Mouse (Mus musculus): ENCODE measurements around the gene Lrp6.

Gene Lrp6

DNA sequence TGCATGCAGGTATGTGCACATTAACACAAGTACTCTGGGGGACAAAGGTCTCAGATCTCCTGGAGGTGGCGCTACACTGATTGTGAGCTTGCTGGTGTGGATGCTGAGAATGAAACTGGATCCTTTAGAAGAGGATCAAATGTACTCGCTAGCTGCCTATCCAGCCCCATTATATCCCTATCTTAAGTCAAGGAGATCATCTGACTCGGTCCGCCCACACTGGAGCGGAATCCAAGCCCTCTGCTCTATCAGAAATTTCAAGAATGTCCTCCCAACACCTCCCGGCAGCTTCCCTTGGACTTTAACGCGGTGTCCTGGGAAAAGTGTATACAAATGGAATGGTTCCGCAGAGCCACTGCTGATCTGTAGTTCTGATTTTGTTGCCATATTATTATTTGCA lies 77.1 kb downstream of the Lrp6 start:
- DNase-seq = no peak

DNA sequence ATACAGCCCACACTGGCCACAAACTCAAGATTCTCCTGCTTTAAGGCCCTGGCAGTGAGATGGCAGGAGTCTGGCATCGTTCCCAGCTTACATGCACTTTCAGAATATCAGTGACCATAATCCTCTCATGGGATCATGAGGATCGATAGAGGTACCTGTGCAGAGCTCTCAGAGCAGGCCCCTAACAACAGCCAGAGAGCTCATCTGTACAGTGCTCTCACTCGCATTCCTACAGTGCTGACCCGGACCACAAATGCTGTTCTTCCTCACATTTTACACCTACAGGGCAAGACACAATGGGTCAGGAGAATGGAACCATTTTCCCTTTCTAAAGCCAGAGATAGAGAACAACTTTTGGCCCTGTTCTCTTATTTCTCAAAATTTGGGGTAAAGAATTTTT lies 77.6 kb downstream of the Lrp6 start:
- no peak for DNase-seq

DNA sequence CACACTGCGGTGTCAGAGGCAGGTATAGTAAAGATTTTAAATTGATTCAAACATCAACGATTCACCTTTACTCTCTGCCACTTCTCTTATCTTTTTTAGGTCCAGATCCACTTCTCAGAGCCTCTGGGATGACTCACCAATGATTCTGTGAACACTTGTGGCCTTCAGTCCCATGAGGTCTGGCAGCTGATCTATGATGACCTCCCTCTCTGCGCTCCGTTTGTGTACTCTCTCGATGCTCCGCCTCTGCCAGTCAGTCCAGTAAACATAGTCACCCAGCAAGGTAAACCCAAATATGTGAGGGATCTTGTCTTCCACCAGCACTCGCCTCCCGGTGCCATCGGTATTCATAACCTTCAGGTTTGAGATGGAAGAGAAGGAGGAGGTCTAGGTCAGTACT lies 80.4 kb downstream of the Lrp6 start:
- DNase-seq = no peak

DNA sequence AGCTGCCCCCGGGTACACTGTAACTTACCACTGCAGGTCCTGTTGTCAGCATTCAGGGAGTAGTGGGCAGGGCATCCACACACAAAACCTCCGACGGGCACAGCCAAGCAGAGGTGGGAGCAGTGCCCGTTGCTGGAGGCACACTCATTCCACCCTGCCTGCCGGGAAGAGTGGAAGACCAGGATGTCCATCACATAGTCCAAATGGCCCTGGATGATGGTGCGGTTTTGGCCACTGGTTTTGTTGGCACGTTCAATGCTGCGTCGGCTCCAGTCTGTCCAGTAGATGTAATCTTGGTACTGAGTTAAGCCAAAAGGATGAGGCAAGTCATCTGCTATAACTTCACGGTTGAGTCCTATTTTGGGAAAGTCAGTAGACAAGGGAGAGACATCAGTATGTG lies 87.3 kb downstream of the Lrp6 start:
- no peak for DNase-seq

DNA sequence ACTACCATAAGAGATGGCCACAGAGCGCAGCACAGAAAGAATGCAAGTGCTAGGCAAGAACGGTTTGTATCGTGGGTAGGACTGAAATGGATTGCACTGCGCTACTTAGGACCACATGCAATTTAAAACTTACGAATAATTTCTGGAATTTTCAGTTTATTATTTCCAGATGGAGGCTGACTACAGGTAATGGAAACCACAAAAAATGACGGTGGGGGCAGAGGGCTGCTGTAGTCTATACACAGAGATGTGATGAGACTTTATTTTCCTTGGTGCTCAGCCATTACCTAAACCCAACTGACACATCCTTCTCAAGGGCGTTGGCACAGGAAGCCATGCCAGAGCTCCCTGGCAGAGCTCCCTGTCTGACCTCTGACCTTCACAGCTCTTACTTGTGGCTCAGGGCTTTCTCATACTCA lies 93.6 kb downstream of the Lrp6 start:
- no peak for DNase-seq

DNA sequence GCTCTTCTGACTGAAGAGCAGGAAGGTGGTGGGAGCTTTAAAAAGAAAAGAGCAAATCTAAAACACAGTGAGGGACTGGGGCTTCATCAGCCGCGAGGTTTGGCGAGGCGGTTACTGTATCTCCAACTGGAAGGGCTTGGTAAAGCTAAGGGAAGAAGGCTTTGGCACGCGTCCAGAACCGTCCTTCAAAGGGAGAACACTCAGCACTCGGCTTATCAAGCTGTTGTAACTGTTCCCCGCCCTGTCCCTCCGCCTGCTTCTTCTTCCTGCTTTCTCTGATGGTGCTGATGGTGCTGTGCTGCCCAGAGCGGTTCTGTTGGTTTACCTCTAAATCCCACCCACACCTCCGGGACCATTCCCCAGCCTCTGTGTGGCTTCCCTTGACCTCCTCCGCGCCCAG lies 95.9 kb downstream of the Lrp6 start:
- peak in 1 of 2 experiments; percentile 21 for DNase-seq

DNA sequence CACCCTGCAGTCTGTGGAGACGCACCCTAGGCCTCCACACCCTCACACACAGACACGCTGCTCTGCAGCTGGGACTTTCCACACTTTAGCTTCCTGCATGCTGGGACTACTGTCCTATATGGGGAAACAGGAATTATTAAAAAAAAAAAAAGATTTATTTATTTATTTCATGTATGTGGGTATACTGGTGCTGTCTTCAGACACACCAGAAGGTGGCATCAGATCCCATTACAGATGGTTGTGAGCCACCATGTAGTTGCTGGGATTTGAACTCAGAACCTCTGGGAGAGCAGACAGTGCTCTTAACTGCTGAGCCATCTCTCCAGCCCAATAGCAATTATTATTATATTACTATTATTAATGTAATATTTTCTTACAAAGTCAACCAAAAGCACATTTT lies 97.5 kb downstream of the Lrp6 start:
- DNase-seq = no peak

DNA sequence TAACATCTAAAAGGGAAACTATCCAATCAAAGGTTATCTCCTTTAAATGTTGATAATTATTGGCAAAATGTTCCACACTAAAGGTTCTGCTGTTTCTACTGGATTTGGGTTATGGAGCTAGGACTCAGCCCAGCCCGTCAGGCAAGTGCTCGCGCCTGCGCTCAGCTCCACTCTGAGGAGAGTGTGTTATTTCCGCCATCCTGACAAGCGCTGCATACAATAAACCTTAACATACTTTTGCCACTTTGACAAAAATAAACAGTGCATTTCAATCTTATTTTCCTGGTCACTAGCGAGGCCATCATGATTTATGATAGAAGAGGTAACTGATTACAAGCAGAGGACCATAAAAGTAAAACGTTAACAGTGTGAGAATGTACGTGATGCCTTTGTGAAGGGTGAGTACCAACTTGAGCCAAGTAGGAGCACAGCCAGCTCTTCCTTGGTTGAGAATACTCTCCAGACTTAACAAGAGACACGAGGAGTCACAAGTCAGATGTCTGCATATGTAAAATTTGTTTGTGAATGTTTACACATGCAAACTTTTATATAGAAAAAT lies 100.0 kb downstream of the Lrp6 start:
- DNase-seq = no peak

DNA sequence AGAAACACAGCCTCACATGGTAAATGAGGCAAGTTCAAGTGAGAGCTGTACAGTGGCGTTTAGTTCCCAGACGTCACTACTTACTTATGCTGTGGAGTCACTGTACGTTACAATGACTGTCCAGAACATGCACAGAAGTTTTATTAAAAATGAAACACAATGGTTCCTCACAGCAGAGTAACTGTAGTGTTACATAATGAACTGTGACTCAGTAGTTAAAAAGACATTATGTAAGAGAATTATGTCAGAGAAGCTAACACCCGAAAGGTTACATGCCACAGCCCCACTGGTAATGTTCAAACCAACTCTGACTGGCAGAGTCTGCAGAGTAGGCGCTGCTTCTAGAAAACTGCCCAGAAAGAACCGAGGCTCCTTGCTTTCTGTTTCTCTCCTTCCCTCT lies 105.6 kb downstream of the Lrp6 start:
- DNase-seq = no peak

DNA sequence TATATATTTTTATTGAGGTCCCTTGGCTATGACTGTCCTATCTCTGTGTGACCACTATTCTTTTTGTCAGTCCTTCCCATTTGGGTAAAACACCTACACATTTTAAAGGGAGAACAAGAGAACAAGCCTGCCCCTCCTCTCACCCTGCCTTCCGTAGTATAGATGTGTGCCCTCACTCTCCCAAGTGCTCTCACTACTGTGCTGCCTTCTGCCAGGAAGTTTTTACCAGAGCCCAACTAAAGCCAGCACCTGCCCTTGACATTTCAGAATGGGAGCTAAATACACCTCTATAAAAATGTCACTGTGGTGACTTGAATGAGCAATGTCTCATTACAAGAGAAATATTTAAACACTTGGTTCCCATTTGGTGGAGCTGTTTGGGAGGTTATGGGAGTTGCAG lies 108.4 kb downstream of the Lrp6 start:
- DNase-seq = no peak

DNA sequence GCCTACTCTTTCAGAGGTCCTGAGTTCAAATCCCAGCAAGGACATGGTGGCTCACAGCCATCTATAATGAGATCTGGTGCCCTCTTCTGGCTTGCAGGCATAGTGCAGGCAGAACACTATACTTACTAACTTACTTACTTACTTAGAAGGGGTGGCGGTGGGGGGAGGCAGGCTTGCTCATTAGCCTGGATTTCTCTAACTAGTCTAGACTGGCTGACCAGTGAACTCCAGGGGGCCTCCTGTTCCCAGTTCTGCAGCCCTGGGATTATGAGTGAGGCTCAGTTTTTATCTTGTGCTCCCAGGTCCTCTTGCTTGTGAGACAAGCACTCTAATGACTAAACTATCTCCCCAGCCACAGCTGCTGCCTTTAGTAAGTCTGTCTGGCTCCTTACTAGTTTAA lies 112.7 kb downstream of the Lrp6 start:
- DNase-seq = no peak

DNA sequence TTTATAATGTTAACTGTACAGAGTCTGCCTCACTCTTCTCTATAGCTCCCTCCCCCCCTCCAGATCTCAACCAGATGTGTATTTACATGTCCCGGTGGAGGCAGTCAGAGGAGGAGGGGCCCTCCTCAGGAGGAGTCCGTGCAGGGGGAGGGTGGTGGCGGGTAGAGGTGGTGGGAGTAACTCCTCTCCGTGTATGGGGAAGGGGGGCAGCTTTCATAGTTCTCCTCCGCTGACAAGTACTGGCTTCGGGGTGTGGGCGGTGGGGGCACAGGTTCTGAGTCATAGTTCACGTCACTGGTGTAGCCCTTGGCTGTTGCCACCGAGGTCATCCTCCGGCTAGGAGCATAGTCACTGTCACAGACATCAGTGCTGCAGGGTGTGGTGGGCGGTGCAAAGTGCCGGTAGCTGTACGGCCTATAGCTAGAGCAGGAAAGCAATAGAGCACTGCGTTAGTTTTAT lies 116.1 kb downstream of the Lrp6 start:
- no peak for DNase-seq

DNA sequence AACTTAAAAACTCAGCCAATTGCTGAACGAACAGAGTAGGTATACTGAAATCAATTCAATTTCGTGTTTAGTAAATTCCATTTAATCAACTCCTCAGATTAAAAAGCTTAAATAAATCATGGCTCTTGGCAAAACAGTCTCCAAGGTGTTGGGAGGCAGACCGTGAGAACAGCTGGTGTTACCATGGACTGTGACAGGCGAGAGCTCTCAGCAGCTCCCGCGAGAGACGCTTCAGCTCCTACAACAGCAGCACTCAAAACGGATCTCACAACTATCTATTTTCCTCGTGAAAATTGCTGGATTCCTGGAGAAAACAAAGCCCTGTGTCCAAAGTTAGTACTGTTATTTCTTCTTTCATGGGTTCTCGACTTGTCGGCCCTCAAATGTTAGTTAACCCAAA lies 116.8 kb downstream of the Lrp6 start:
- DNase-seq = no peak

DNA sequence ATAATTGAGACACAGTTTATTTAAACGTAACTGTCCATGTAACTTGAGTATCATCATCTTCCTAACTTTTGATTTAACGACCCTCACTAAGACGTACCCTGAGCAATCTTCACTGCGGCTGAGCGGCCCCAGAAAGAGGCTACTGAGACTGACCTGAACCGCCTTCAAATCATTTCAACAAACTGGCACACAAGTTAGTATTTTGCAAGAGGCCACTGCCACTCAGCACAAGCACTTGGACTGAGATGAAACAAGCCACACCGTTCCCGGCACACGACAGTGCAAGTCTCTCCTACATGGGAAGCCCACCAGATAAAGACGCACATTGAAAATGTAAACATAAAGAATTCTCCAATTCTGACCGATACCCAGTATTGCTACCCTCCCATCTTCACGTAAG lies 118.3 kb downstream of the Lrp6 start:
- DNase-seq = no peak

DNA sequence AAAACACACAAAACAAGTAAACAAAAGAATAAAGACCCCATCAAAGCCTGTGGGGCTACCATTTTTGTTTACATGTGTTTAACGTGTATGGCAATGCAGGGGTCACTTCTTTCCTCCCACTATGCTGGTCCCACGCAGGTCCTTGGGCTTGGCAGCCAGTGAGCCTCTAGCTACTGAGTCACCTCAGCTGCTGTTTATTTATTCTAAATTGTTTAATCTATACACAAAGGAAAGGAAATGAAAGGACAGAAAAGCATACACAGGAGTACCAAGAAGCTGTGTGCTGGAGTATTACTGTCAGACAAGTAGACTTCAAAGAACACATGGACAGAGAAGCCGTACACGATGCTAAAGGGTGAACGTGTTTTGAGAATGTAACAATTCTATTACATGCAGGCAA lies 122.8 kb downstream of the Lrp6 start:
- DNase-seq = no peak

DNA sequence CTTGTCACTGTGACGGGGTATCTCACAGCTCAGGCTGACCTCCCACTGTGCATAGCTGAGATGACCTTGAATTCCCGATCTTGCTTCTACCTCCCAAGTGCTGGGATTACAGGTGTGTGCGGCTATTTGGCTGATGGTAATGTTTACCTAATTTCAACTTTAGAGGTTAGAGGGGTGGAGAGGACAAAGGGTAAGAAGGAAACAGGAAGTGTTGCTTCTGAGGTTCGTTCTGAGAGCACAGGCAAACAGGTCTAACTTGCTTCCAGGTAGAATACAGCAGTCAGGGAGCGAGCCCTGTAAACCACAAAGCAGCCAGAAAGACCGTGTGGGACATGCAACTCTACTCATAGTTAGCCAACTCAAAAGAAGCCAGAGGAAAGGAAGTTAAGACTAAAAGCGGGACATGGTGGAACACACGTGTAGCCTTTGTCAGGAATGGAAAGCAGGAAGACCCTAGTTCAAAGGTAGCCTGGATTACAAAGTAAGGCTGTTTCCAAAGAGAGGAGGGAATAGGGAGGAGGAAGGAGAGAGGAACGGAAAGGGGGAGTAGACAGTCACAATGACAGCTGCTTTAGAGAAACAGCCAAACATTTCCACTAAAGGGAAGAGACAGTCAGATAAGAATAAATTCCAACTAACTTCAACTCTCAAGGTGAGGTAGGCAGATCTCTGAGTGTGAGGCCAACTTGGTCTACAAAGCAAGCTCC lies 123.4 kb downstream of the Lrp6 start:
- DNase-seq = no peak

DNA sequence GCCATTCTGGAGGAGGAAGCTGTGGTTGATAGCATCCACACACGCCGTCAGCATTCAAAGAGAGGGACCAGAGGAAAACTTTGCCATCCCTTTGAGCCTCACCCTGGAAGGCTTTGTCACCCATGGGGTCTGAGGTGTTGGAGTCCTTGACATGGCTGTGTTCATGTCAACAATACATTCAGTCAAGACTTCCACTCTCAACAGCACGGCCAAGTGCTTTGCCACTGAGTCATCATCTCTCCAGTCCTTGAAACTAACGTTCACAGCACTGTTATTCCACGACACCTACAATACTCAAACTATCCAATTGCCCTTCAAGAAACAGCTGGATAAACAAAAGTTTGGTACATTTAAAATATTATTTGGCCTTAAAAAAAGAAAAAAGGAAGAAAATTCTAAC lies 124.5 kb downstream of the Lrp6 start:
- no peak for DNase-seq

DNA sequence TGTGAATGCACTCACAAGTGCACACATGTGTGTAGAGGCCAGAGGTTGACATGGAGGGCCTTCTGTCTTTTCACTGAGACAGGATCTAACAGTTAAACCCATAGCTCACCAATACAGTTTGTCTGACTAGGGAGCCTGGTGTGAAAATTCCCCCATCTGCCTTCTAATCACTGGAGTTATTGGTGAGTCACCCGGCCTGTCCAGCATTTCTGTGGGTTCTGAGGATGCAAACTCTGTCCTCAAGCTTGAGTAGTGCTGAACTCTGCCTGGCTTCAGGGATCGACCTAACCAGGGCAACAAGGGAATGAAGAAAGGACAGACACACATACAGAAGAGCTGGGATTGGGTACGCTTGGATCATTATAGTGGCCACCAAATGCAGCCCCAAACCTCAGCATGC lies 125.0 kb downstream of the Lrp6 start:
- no peak for DNase-seq

DNA sequence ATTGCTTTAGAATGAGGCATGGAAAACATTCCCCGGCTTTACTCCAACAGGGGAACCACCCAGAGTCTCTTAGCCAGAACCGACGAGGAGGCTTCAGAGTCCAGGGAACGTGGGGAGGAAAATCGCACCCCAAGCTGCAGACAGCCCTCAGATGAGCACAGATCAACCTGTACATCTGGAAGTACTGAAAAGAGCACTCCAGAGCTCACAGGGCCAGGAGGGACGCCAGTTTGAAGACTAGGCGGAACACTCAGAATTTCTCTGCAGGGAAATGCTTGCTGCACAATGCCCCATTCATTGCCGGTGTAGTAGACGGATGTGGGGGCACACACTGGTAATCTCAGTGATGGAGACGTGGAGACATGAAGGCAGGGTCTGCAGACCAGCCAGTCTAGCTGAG lies 126.7 kb downstream of the Lrp6 start:
- DNase-seq = no peak

DNA sequence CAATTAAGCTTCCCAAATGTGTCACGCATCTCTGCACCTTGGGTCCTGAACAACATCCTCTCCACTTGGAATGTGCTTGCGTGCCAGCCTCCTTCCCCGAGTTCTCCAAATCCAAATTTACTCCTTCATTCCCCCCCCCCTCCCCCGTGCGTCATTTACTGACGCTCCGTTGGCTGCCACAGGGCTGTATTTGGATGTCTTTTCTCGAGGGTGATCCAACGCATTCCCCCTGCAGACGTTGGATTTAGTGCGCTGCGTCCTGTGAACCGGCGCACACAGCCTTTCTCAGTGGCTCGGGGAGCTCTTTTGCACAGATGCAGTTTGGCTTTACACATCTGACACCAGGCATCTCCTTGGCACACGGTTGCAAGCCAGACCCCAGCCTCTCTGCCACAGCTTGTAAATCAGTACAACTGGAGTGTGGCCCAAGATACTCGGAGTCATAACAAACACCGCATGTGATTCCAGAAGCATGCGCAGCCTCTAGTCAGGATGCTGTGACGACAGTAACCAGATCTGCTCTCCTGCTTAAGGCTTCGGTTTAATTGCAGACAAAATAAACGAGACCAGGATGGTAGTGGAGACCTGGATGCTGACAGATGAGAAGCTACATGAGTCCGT lies 127.3 kb downstream of the Lrp6 start:
- DNase-seq = peak; percentile 14 to 19

DNA sequence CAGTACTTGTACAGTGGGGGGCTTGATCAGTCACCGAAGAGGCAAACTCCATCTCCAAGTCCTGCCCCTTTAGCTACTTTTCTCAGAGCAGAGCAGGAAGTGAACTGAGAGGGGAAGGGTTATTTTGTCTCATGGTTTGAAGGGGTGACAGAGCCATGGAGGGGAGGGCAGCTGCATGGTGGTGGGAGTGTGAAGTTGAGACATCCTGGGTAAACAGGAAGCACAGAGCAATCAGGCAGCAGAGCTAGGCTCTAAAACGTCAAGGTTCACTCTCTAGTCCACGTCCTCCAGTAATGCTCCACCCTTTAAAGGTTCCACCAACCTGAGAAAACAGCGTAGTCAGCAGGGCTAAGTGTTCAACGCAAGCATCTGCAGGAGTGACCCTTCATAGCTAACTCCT lies 129.8 kb downstream of the Lrp6 start:
- no peak for DNase-seq

DNA sequence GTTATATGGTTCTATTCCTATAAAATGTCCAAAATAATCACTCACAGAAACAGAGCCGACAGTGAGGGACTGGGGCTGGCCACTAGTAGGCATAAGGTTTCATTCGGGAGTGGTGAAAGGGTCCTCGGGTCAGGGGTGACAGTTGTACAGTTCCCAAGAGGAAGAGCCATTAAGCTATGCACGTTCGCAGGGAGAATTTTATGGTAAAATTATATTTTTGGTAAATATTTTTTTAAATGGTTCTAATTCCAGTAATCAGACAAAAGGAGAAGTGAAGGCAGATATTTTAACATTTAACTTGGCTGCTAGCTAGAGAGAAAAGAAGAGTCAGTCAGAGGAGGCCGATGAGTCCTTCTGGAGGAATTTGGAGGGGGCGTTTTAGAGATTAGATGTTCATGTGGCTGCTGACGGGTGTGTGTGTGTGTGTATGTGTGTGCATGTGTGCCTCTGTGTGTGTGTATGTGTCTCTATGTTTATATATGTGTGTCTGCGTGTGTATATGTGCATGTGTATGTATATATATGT lies 131.8 kb downstream of the Lrp6 start:
- DNase-seq = no peak

DNA sequence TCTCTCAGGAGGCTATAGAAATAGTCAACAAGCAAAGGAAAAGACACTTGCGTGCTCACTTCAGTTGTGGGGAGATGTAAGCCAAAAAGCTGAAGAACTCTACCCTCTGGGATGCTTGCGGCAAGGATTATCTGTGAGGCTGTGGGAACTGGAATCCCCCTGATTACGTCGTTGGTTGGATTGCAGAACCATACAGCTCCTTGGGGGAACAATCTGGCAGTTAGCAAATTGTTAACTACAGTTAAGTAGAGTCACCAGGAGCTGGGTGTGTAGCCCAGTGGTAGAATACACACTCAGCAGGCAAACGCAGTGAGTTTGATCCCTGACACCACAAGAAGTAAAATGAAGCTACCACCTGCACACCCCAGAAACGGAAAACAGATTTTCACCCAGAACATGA lies 132.7 kb downstream of the Lrp6 start:
- no peak for DNase-seq

DNA sequence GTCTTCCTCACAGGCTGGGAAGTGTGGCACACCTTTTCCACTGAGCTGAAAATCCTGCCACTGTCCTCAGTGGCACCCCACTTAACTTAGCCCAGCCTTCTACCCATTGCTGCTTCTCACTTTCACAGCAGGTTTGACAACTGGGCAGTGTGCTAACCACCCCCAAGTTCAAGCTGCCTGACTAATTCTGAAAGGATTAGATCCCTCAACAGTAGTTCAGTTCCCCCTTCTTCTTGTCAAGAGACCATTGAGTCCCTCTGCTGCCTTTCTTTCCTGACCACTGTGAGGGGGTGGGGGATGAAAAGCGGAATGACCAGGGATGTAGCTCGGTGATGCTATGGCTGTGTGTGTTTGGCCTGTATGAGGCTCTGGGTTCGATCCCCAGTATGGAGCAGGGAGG lies 133.5 kb downstream of the Lrp6 start:
- no peak for DNase-seq

DNA sequence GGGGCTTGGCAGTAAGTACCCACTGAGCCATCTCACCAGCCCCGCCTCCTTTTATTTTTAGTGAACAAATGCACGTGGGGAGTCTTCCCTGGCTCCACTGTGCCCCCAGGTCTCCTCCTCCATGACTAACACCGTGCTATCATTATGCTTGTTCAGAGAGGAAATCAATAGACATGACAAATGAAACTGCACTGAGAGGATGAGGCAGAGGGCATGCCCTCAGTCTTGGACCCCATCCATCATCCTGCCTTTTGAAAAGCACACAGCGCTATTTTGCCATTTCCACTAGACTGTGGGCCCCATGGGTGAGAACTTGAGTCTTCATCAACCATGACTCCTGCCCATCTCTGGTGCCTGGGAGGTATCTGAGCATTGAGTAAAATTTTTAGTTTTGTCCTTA lies 135.2 kb downstream of the Lrp6 start:
- DNase-seq = no peak
